Mouse (Mus musculus): Measurements from ENCODE around the gene Kmt5c. TPM values are rescaled to one million over a fixed set of nuclear protein-coding genes. Genes with fewer than 3 reads are reported as not detected.

The Kmt5c gene
- total RNA-seq, 2 experiments from 2014 or later: 58.5 to 62.7 TPM

DNA sequence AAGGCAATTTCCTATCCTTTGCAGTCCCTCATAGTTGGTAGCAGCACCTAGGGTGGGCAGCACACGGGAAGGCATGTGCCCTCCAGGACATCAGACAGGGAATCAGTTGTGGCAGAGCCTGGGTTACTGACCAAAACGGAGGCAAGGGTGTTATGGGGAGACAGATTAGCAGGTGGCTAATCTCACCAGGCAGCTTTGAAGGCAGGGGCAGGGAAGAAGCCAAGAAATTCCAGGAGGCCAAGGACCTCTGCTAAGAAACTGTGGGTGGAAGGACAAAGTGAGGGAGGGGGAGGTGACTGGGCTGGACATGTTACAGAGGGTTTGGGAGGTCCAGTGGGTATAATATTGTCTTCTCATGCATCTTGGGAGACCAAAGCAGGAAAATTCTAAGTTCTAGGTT lies 3.4 kb downstream of the Kmt5c start:
- ATAC-seq (replicated peaks; ENCODE audit: poor library complexity, severe bottlenecking): no peak

DNA sequence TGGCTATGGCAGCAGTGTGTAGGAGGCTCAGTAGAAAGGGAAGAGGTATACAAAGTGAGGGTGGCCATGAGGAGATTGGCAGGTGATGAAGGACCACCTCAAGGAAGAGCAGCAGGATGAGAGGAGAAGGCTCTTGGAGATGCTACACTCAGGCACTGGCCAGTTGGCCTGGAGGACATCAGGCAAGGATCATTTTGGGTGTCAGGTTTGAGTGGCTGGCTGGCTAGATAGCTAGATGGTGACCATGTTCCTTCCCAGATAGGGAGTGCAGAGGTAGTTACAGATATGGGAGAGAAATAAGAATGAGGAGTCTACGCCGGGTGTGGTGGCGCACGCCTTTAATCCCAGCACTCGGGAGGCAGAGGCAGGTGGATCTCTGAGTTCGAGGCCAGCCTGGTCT lies 5.0 kb downstream of the Kmt5c start:
- ATAC-seq (replicated peaks; ENCODE audit: poor library complexity, severe bottlenecking): no peak

DNA sequence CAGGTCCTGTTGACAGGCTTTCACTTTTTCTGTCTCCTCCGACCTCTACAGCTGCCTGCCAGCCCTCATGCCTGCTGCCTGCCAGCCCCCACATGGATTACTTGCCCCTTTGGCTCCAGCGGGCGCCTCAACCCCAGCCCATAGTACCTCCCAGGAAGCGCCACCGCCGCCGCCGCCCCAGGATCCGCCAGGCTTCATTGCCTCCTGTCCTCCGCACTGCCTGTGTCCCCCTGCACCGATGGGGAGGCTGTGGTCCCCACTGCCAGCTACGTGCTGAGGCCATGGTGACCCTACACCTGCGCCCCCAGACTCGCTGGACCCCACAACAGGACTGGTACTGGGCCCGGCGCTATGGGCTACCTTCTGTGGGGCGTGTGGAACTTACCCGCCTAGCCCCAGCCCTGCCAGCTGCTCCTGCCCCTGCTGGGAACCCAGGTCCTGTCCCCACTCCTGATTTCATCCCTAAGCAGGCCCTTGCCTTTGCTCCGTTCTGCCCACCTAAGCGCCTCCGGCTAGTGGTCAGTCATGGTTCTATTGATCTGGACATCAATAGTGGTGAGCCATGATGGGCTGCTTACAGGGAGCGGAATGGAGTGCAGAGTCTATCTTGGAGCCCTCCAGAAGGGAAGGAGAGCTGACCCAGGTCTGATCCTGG lies 6.5 kb downstream of the Kmt5c start:
- ATAC-seq (replicated peaks; ENCODE audit: poor library complexity, severe bottlenecking): no peak

DNA sequence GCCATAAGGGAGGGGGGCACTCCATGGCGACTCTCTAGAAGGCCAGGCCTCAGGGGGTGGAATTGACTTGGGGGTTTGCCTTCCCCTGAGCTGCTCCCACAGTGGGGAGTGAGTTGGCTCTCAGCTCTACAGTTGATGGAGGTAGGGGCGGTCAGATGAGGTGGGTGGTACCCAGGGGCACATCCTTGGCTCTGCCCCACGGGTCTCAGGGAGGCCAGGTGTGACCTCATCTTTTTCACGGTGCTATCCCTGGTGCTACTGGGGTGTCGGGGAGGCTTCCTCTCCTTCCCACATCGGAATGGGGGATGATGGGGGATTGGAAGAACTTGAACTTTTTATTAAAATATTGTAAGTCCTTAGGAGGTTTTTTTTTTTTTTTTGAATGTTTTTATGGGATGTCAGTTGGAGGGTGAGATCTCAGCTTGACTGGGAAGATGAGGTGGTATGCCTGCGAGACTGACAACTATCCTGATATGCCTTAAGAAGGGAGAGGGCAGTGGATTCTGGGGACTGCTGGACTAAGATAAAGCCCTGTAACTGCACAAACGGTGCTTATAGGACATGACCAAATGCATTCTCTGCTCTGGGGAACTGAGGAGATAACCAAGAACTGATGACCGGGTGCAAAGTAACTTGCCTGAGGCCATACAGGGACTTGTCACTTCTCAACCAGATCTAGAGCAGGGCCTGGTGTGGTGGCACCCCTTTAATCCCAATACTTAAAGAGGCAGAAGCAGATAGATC lies 7.4 kb downstream of the Kmt5c start:
- no peak for ATAC-seq (replicated peaks; ENCODE audit: poor library complexity, severe bottlenecking)

DNA sequence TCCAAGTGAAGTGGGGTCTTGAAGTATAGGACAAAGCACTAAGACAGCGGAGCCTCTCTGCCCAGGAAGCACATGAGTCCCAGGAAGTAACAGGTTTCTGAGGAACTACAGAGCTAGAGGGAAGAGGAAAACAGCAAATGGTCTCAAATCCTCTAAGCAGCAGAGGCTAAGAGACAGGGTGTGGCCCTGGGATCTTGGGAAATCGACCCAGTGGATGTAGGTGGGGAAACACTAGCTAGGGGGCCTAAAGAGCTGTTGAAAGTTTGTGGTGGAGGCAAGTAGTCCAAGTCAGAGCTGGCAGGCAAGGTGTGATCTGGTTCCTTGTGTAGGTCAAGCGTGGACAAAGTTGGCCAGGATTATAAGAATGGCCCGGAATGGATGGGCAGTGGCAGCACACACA lies 8.4 kb downstream of the Kmt5c start:
- ATAC-seq (replicated peaks; ENCODE audit: poor library complexity, severe bottlenecking): peak; percentile 39

DNA sequence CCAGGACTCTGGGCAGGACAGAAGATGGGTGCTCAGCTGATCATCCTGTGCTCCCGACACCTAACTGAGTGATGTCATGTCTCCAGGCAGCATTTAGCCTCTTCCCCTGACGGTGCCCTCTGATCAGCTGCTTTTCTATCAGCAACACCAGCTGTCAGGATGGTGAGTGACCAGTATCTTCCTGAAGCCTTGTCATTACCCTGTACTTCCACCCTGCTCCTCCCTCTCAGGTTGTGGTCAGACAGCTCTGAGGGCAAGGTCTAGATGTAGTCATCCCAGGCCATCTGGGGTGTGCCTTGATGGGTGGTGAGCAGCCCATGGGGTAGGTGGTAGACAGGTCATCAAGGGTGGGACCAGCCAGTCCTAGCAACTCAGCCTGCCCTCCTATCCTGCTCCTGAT lies 9.3 kb downstream of the Kmt5c start:
- no peak for ATAC-seq (replicated peaks; ENCODE audit: poor library complexity, severe bottlenecking)

DNA sequence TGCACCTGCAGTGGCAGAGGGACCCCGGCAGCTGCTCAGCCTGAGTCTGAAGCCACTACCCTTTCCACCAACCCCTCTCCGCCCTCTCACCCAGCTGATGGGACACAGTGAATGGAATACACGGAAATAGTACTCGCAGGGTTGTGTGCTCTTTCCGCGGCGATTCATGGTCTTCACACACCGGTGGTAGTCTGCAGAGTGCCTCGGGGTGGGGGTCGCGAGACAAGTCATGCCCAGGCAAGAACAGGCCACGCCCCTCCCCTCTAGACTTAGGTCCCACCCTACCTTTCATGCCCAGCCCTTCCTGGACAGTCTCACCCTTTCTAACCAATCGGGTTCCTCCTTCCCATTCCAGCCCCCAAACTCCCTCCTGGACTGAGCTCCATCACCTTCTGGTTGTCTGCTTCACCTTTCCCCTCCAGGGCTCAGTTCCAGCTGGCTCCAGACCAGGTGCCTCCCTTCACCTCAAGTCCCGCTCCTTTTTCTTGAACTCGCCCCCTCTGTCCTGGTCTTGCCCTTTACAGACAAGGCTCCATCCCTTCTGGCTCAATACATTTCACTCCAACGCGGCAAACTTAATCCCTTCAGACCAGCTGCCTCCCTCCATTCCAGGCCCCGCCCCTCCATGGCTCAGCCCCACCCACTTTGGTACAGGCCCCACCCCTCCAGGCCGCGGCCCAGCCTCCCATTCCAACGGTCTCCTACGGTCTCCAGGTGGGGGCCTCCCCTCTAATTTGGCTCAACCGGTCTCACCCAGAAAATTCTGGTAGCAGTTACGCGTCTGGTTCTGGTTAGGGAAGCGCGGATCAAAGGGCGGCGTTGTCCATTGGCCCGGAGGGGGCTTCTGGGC lies 12.3 kb downstream of the Kmt5c start:
- peak; percentile 41 for ATAC-seq (replicated peaks; ENCODE audit: poor library complexity, severe bottlenecking)

DNA sequence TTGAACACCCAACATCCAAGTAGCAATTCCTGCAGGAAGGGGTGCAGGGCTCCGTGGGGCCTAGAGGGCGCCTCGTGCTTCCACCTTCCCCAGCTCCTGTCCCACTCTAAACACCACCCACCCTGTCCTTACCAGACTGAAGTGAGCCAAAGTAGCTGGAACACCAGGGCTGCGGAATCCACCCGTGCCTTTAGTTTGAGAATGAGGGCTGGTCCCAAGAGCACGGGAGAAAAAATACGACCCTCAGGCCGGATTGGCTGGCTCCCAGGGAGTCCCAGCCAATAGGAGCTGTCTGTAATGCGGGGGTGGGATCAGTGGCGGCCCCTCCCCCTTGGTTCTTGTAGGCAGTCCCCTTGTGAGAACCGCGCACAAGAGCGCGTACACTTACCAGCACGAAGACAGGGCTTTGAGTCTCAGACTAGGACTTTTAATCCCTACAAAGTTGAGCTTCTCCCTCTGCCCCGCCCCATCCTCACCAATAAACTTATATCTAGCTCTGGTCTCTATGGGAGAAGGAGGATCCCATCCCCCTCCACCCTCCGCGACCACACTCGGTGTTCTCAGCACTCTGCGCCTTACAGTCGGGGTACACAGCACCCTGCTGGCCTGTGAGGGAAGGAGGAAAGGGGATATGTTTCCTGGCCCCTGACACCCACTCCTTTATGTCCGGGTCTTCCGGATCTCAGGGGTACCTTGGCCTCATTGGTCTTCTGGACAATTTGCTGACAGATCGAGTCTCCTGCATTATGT lies 13.1 kb downstream of the Kmt5c start, which contains the start of gene Cox6b2:
Gene Cox6b2 (minus strand): TSS at position 274 of the 750 bp plus-strand sequence.
- peak; percentile 79 for ATAC-seq (replicated peaks; ENCODE audit: poor library complexity, severe bottlenecking)

DNA sequence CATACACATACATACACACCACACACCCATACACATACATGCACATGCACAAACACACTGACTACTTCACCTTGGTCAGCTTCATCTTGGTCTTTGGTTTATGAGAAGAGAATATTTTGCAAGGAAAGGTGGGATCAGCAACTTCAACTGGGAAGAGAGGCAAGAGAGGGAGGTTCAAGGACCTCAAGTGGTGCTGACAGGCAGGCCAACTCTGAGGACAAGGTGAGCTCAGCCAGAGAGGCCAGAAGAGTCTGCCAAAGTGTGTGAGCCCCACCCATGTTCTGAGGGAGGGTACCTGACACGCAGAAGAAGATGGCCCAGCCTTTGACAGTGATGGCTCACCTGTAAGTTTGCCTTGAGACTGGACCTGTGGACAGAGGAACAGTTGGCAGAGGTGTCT lies 19.8 kb downstream of the Kmt5c start:
- no peak for ATAC-seq (replicated peaks; ENCODE audit: poor library complexity, severe bottlenecking)

DNA sequence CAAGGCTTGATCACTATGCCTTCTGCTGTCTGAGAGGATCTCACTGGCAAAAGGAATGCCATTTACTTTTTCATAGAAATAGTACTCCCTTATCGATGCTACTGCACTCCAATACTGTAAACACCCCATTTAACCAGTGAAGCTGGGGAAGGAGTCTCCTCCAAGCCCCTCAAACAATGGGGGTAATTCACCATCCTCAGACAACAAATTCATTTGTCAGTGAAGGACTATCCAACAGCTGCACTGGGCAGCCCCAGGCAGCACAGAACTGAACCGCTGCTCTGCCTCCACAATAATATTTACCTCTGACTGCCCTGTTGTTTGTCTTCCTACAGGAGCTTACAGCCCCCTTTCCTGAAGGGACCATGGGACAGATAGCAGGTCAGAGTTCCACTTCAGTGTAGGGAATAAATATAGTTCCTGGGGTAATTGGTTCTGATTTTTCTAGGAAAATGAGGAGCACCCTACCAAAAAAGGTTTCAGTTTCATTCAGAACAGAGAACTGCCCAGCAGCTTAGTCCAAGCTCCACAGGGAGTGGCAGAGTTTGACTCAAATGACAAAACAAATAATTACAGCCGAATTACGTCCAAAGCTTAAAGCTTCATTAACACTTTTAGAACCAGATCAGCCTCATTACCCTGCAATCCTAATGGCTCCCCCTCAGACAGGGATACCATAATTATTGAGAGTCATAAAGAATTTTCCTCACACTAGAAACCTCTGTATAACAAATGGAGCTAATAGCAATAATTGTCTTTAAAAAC lies 25.2 kb downstream of the Kmt5c start:
- no peak for ATAC-seq (replicated peaks; ENCODE audit: poor library complexity, severe bottlenecking)

DNA sequence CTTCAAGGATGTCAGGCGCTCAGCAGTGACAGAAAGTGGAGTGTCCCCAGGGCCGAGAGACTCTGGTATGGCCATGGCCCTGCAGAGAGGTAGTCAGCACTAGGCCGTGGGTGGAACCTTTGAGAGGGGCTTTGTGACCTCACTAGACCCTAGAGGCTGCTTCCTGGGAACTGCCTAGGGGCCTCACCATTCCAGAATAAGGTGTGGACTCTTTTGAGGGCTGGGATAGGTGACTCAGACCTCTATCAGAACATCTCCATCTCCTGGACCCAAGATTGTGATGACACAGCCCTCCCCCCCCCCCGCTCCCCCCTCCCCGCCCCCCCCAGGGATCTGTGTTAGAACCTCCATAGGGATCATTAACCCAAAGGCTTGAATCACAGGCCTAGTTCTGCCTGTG lies 31.3 kb downstream of the Kmt5c start, which contains the start of gene Fam71e2:
Gene Fam71e2 (minus strand): TSS at position 101 of the 400 bp plus-strand sequence.
- no peak for ATAC-seq (replicated peaks; ENCODE audit: poor library complexity, severe bottlenecking)

DNA sequence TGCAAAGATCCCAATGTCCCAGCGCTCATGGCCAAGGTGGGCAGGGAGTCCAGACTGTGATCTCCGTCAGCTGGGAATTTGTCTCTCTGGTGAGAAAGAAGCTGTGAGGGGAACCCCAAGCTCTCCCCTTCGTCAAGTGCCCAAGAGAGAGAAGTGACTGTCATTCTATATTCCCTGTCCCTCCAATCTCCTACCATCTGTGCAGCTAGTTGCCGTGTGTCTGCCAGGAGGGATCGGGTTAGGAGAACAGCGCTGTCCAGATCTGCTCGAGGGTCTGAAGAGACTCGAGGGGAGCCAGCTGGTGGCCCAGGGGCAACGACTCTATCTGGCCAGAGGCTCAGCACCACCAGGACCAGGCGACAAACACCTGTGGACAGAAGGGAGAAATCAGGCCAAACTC lies 36.2 kb downstream of the Kmt5c start:
- ATAC-seq (replicated peaks; ENCODE audit: poor library complexity, severe bottlenecking): no peak

DNA sequence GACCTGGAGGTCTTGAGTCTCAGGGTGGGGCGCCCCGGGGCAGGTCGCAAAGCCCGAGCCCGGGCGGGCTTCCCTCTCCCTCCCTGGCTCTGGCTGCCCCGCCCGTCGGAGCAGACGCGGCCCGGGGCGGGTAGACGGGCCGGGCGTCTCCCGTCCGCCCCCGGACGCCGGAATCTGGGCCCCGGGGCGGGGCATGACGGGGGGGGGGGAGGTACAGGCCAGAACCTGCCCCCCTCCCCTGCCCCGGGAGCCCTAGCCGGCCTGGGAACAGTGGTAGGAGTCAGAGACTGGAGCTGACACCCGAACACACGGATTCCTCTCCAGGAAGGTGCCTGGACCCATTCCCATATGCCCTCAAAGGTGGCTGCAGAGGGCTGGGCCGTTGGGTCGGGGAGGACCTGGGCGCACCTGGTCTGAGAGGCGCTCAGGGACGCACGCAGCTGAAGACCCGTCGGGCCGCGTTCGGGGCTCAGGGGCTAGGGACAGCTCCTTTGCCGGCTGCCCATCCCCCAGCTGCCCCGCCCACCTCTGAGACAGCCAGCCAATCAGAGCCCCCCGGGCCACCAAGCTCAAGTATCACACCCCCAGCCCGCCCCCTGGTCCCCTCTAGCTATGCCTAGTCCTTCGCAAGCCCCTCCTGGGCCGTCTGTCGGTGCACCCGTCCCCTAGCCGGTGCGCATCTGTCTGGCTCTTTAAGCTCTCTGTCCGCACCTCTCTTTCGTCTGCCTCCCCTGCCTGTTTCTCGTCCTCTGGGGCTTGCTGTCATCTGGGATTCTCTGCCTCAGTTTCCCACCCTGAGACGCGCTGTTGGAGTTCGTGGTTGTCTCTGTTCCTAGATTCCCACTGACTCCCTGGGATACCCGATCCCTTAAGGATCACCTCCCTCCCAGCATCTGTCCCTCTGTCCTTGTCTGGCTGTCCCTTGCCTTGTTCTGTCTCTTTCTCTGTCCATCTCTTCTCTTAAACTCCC lies 37.2 kb downstream of the Kmt5c start:
- ATAC-seq (replicated peaks; ENCODE audit: poor library complexity, severe bottlenecking): peak; percentile 39; the same call in 1 of the 2 replicates

DNA sequence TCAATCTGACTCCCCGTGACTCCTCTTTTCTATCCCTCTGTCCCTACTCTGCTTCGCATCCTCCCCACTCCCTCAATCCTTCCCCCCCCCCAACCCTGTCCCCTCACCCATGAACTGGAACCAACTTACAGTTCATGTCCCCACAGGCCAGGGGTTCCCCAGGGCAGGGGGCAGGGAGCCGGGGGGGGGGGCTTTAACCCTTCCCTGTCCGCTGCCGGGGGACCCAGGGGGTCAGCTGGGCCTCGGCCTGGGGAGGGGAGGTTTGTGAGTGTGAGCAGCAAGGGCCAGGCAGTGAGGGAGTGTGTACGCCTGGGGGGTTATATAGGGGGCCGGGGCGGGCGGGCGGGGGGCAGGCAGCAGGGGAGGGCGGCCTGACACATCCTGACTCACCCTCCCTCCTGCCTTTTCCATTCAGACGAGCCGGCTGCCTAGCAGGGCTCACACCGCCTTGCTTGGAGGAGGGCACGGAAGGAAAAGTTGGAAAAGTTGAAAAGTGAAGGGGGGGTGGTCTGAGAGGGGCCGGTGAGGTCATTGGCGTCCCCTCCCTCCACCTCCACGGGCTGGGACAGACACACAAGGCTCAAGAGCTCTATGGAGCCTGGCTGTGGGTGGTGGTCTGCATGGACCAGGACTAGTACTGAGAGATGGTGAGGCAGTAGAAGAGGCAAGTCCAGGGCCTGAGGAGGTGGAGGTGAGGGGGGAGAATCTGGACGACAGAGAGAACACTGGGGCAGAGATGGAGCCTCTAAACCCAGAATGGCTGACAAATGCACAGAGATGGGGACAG lies 38.1 kb downstream of the Kmt5c start:
- ATAC-seq (replicated peaks; ENCODE audit: poor library complexity, severe bottlenecking): no peak

DNA sequence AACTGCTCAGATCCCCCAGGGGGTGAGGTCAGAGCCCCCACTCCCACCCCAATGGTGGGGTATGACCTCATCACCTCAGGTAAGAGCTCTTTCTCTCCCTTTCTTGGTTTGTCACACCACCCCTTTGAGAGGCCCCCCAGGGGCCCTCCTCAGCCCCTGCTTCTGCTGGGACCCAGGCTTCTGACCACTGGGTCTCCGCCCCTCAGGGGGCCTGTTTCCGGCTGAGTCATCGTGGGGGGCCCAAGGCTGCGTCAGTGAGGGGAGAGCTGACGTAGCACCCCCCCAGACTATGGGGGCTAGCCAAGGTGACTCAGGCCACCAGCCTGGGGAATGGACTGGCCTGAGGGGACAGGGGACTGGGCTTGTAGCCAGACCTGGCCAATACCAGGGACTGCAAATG lies 40.0 kb downstream of the Kmt5c start:
- peak; percentile 31 for ATAC-seq (replicated peaks; ENCODE audit: poor library complexity, severe bottlenecking)

DNA sequence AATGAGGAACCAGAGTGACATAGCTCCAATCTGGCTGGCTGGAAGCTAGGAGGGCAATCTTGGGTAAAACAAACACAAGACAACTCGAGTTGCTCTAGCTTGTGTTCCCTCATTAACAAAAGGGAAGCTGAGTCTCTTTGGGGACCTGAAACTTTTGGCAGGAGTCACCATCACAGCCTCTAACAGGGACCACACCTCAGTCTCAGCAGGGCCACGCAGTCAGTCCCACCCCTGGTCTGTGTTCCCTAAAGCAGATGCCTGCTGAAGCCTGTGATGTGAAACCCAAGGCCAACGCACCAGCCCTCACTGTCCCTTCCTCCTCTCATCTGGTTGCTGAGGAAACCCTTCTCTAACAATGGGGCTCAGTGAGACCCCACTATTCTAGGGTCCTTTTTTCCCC lies 42.2 kb downstream of the Kmt5c start:
- ATAC-seq (replicated peaks; ENCODE audit: poor library complexity, severe bottlenecking): peak; percentile 51

DNA sequence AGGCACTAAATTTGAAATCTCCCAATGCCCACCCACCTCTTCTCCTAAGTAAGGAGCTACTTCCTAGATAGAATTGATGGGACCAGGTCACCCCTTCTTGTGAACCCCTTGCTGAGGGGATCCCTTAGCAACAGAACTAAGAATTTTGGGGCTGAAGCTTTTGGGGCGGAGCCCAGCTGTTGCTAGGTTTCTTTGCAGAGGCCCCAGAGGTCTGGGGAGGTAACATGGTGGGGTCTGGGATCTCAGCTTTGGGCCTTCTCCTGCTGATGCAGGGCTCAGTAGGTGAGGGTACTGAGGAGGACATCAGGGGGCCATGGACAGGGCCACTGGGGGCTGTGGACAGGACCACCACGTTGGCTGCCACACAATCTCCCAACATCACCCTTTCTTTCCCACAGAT lies 42.8 kb downstream of the Kmt5c start, which contains the start of the genes Il11 and Tmem190:
Gene Il11 (minus strand): TSS at position 101 of the 400 bp plus-strand sequence.
Gene Tmem190 (plus strand): TSS at position 179 of the 400 bp plus-strand sequence.
- no peak for ATAC-seq (replicated peaks; ENCODE audit: poor library complexity, severe bottlenecking)
